Mouse (Mus musculus): ENCODE results near the gene Lhfp. TPM values are rescaled to one million over a fixed set of nuclear protein-coding genes. Genes with fewer than 3 reads are reported as not detected.

The Lhfp gene
- not detected in 4 replicates for total RNA-seq (2023; ENCODE audit: inconsistent age)

DNA sequence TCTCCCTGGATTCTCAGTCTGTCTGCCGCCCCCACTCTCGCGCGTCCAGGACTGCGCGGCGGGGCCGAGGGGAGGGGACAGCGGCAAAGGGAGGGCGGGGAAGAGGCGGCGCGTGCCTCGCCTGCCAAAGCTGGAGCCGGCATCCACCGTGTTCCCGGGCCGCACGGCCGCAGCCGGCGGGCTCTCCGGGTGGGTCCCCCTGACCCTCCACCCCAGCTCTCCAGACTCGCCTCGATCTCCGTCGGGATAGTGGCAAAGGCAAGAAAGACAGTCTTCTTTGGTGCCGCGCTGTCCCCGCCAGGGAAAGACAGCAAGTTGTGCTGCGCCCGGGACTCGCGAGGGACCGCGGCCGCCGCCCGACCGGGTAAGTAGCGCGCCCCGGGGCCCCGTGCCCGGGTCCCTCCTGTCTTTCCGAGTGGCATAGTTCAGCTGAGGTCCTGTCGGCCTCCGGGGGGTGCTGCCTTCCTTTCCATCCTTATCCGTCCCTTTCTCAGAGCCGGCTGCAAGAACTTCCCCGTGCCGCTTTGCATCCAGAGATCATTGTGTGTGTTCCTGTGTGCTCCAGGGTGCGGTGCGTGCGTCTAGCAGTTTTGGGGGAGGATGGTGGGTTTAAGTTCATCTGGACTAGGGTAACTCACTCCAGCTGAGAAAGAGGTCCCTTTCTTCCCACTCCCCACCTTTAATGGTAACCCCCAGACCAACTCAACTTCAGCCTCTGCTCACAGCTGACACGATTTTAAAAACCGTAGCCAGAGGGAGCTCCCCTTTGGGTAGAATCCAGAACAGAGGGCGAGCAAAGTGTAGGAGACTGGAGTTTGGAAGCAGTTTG is at the start of gene Lhfp:
Lhfp (plus strand) TSS at position 118 of the 829 bp plus-strand sequence.

DNA sequence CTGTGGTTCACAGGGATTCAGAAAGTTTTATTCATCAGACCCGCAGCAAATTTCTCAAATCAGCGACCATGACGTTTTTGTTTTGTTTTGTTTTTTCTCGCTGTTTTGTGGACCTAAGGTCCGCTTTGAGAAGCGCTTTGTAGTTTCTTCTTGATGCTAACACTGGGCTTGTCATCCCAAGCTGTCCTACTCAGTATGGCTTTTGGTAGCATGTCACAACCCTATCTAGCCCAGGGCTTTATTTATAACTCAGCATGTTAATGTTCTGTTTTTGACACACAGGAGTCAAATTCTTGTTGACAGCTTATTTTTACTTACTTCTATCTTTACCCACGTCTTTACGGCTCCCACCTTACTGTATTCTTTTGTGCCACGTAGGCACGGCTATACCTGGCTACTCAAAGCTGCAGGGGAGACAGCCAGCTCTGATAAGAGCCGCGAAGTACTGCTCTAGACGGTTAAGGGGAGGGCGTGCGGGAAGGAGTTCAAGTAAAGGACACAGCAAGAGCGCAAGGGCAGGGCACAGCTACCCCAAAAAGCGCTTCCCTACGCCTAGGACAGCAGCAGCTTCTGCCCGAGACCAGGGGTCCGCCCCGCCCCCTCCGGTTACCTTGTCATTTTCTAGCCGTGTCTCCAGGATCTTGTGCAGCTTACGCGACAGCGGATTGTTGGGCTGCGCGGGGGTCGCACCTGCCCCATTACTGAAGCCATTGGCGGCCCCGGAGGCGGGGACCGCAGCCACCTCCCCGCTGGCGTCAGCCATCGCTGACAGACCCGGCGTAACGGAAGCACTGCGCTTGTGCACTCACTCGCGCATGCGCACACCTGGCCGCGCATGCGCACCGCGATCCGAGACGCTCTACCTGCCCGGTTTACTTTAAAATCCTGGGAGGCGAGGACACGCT is 24.6 kb upstream of the Lhfp start, which contains the start of gene Cog6:
Cog6 (minus strand) TSS at position 802 of the 905 bp plus-strand sequence.

Other genes starting within 250 kb of the Lhfp start
- gene Cog6, start 24.3 kb upstream of the Lhfp start, total RNA-seq (2023; ENCODE audit: inconsistent age) = 26.4 to 34.8 TPM (median 28.4 TPM) in 4 replicates

Data from B cell, adult (primary cell).